In the genomic region with DNA sequence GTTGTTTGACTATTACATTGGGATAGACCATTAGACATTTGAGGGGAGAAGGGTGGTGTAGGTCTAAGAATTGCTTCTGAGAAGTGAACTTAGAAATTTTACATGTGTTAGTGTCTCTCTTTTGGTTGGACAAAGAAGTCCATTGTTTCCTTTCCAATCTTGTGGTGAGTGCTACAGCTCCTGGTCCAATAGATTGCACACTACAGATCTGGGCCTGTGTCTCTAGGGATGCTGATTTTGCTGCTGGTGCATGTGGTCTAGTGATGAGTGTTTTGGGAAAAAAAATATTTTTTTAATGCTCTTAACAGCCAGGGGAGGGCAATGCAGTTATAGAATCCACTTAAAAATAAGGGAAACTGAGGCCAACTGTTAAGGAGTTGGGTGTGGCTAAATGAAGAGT, we compare ENCODE assay signal across 23 mouse cellular contexts.
"Had no signal": no experiment of that assay in that cellular context is flagged by ENCODE, and none has a peak within 500 bp of the region (broad histone marks: within the 10 kb centered on the region; RNA-seq: fewer than 3 reads in every experiment).

No protein-coding gene starts in this region.

- H3K36me3 ChIP-seq: heart, embryonic 10.5 days; heart, embryonic 12.5 days; hindbrain, embryonic 12.5 days; hindbrain, embryonic 15.5 days; kidney, embryonic 15.5 days; limb, embryonic 15.5 days; liver, embryonic 12.5 days had no signal

- H3K4me1 ChIP-seq: kidney, embryonic 15.5 days had no signal

- H3K9ac ChIP-seq: heart, embryonic 12.5 days; hindbrain, embryonic 12.5 days; hindbrain, embryonic 15.5 days; kidney, embryonic 15.5 days; limb, embryonic 13.5 days; limb, embryonic 15.5 days; liver, embryonic 12.5 days; liver, embryonic 14.5 days had no signal

- H3K9me3 ChIP-seq: heart, embryonic 10.5 days; heart, embryonic 12.5 days; hindbrain, embryonic 12.5 days; hindbrain, embryonic 15.5 days; kidney, embryonic 15.5 days; limb, embryonic 13.5 days; limb, embryonic 15.5 days; liver, embryonic 12.5 days had no signal

- H3K27ac ChIP-seq: hindbrain, embryonic 15.5 days; hindbrain, postnatal 0 days; kidney, embryonic 15.5 days; kidney, postnatal 0 days; limb, embryonic 13.5 days; limb, embryonic 15.5 days; liver, embryonic 14.5 days had no signal

- H3K27me3 ChIP-seq: heart, embryonic 12.5 days; hindbrain, embryonic 12.5 days; hindbrain, embryonic 15.5 days; kidney, embryonic 15.5 days; limb, embryonic 13.5 days; limb, embryonic 15.5 days; liver, embryonic 12.5 days had no signal

- H3K4me3 ChIP-seq: heart, embryonic 10.5 days; heart, embryonic 12.5 days; hindbrain, embryonic 12.5 days; hindbrain, embryonic 15.5 days; kidney, embryonic 15.5 days; limb, embryonic 13.5 days; limb, embryonic 15.5 days; liver, embryonic 12.5 days had no signal

- H3K4me2 ChIP-seq: heart, embryonic 12.5 days; hindbrain, embryonic 12.5 days; kidney, embryonic 15.5 days; limb, embryonic 13.5 days; limb, embryonic 15.5 days had no signal

- DNase-seq: gastrocnemius, postnatal 14 days; gastrocnemius, postnatal 36 days; heart, postnatal 10 days; kidney, adult 11 months; kidney, adult 2 months; kidney, adult 9 months; kidney, postnatal 14 days; kidney, postnatal 36 days; layer of hippocampus, adult 9-11 months; layer of hippocampus, postnatal 36 days; left cerebral cortex, postnatal 4 days had no signal

- ATAC-seq: intestine, embryonic 16.5 days had no signal
